8 mouse cellular contexts compared by ENCODE assay signal in the genomic region with DNA sequence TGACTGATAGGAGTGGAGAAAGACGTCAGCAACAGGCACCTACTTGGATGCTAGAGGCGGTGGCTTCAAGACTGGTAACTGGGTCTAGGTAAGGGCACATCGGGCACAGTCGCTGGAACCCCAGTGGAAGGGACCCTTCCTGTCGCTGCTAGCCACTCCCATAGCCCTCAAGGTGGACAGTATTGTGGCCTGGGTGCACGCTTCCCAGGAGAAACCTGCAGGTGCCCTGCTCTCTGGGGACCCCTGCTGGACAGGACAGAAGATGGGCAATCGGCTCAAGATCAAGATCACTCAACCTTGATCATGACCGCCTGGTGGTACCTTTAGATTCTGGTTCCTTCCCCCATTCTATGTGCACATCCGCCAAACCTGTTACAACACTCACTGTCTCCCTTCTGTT. TPM values are rescaled to one million over a fixed set of nuclear protein-coding genes. Genes with fewer than 3 reads are reported as not detected.
DNase-seq lines count a peak whose midpoint lies in the region; ATAC-seq and TF ChIP-seq lines count a peak whose summit lies in the region.

No protein-coding gene starts in this region.

- WGBS in liver, postnatal 0 days (ENCODE audit: insufficient replicate concordance), result 49% methylated on average over 9 of the region's 9 CpGs

- H3K36me3 ChIP-seq in liver, postnatal 0 days (replicated peaks; ENCODE audit: insufficient read depth, low read length), result no peaks in the 10 kb centered on the region

- peak; percentile 32 to 43 for DNase-seq in heart, postnatal 14 days
- no peak for DNase-seq in heart, postnatal 10 days
- DNase-seq in CD8-positive naive resting alpha-beta T cell, adult 2 months (ENCODE audit: low read depth in 2 of 2, low spot score in 2 of 2), result peak; percentile 17 to 30
- peak; percentile 45 for DNase-seq in adrenal gland, adult 2 months
- DNase-seq in liver, postnatal 0 days, result peak; percentile 66
- DNase-seq in urinary bladder, postnatal 25 days (ENCODE audit: low spot score), result peak; percentile 61
- DNase-seq in Muller cell, postnatal 12 days (ENCODE audit: inconsistent ontology term), result no peak
- DNase-seq in left cerebral cortex, adult 8-10 months (ENCODE audit: low spot score in 2 of 2), result no peak

- H3K9ac ChIP-seq in liver, postnatal 0 days (replicated peaks), result no peak overlapping the region

- ATAC-seq in liver, postnatal 0 days, result 0 out of 2 replicates have a peak, but pooled peaks have one; percentile 31

- H3K4me2 ChIP-seq in liver, postnatal 0 days (ENCODE audit: low read depth, low read length), result no peak overlapping the region

- intact Hi-C loops in heart, postnatal 14 days (cut with DNase I), result no loop called here
- intact Hi-C loops in heart, postnatal 10 days (cut with DNase I), result no loop called here

- TF ChIP-seq CTCF in liver, postnatal 0 days (IDR thresholded peaks at IDR 0.05; ENCODE audit: low read depth), result peak; percentile 84

- no peak overlapping the region for H3K4me3 ChIP-seq in liver, postnatal 0 days (ENCODE audit: low read depth, low read length)

- TF ChIP-seq EP300 in liver, postnatal 0 days (IDR thresholded peaks at IDR 0.05; ENCODE audit: low read depth), result no peak

- peaks cover 3% of the 10 kb centered on the region; the same call in 1 of the 2 replicates for H3K4me1 ChIP-seq in liver, postnatal 0 days (ENCODE audit: insufficient read depth)

- no peaks in the 10 kb centered on the region; the same call in 1 of the 2 replicates for H3K27me3 ChIP-seq in liver, postnatal 0 days (ENCODE audit: insufficient read depth, low read length)

- no peaks in the 10 kb centered on the region for H3K9me3 ChIP-seq in liver, postnatal 0 days (ENCODE audit: low read length)

- H3K27ac ChIP-seq in liver, postnatal 0 days (ENCODE audit: low read depth), result no peak overlapping the region

RNA-seq across cellular contexts. Expression of a gene that starts 6.3 kb away (rescaled TPM):
- total RNA-seq in heart, postnatal 14 days (2021), result 1 to 10 TPM; 6.4 to 7.2 TPM
- 1 to 10 TPM; 6.6 to 7.7 TPM for total RNA-seq in heart, postnatal 10 days (2021)
- 10 to 100 TPM; 33.4 to 40.7 TPM for total RNA-seq in adrenal gland, adult 2 months (2021)
- 34.9 and 49.2 TPM in 2 replicates for polyA plus RNA-seq in adrenal gland, adult 2 months (2012; rRNA removed)
- polyA plus RNA-seq in liver, postnatal 0 days (2015; fragmentation: Nextera tagmentation; extraction: Ambion mirVana), result 1.6 and 2.0 TPM in 2 replicates
- 10 to 100 TPM; 35.0 to 47.0 (median 37.1) TPM for total RNA-seq in left cerebral cortex, adult 8-10 months (2022)

RNA-seq across cellular contexts. Expression of a gene that starts 47.8 kb away (rescaled TPM):
- total RNA-seq in heart, postnatal 14 days (2021), result 10 to 100 TPM; 73.6 to 79.9 TPM
- 10 to 100 TPM; 61.4 to 69.0 TPM for total RNA-seq in heart, postnatal 10 days (2021)
- total RNA-seq in adrenal gland, adult 2 months (2021), result 10 to 100 TPM; 89.0 to 94.8 TPM
- 11.3 and 14.3 TPM in 2 replicates for polyA plus RNA-seq in adrenal gland, adult 2 months (2012; rRNA removed)
- polyA plus RNA-seq in liver, postnatal 0 days (2015; fragmentation: Nextera tagmentation; extraction: Ambion mirVana), result 28.4 and 30.1 TPM in 2 replicates
- total RNA-seq in left cerebral cortex, adult 8-10 months (2022), result 10 to 100 TPM; 31.3 to 38.3 (median 35.0) TPM

Comparison
In these comparisons a context has a peak if more than half of its experiments do, and no peak if none do; other contexts are left out.
1. DNase-seq: peak in heart, postnatal 14 days (2 of 2), CD8-positive naive resting alpha-beta T cell, adult 2 months (2 of 2), adrenal gland, adult 2 months (single experiment), liver, postnatal 0 days (single experiment) and urinary bladder, postnatal 25 days (single experiment); none in heart, postnatal 10 days (0 of 2), Muller cell, postnatal 12 days (single experiment) and left cerebral cortex, adult 8-10 months (0 of 2).